Mouse (Mus musculus) kidney, postnatal 0 days (tissue): ENCODE results near the gene Twist1. TPM values are rescaled to one million over a fixed set of nuclear protein-coding genes. Genes with fewer than 3 reads are reported as not detected.

Experiments
- ATAC-seq: fragments of 200-750 bp; cut with Nextera tagmentation; replicated peaks from 2 replicates; pipeline ENCODE4 v1.8.0; 2017; ENCODE audit warnings: low read depth, moderate number of reproducible peaks, moderate TSS enrichment, moderate library complexity; ENCODE audit not compliant: low FRiP score
- DNase-seq: peaks from one replicate; pipeline ENCODE4 v3.0.0-alpha.2; 2016; ENCODE audit warnings: low spot score
- H3K27ac ChIP-seq: fragments of 300-500 bp; sonication (generic); 2 replicates; pipeline ENCODE4 v1.5.1; 2014; ENCODE audit warnings: mild to moderate bottlenecking
- H3K27me3 ChIP-seq: fragments of 300-500 bp; sonication (generic); 2 replicates; pipeline ENCODE4 v1.6.1; 2014; ENCODE audit warnings: low read length, mixed read lengths; ENCODE audit not compliant: insufficient read depth
- H3K36me3 ChIP-seq: fragments of 300-500 bp; sonication (generic); 2 replicates; pipeline ENCODE4 v1.6.1; 2014; ENCODE audit warnings: low read length, mixed read lengths; ENCODE audit not compliant: insufficient read depth
- H3K4me1 ChIP-seq: fragments of 300-500 bp; sonication (generic); replicated peaks from 2 replicates; pipeline ENCODE4 v1.6.1; 2014; ENCODE audit warnings: antibody characterized with exemption, low read length, mixed read lengths; ENCODE audit not compliant: insufficient read depth
- H3K4me2 ChIP-seq: fragments of 300-500 bp; sonication (generic); 2 replicates; pipeline ENCODE4 v1.6.1; 2014; ENCODE audit warnings: mild to moderate bottlenecking, low read length, moderate library complexity, mixed read lengths
- H3K4me3 ChIP-seq: fragments of 300-500 bp; sonication (generic); replicated peaks from 2 replicates; pipeline ENCODE4 v1.5.1; 2014; ENCODE audit warnings: low read depth, low read length
- H3K9ac ChIP-seq: fragments of 300-500 bp; sonication (generic); 2 replicates; pipeline ENCODE4 v1.6.1; 2014; ENCODE audit warnings: low read depth, low read length
- H3K9me3 ChIP-seq: fragments of 300-500 bp; sonication (generic); replicated peaks from 2 replicates; pipeline ENCODE4 v1.6.1; 2016; ENCODE audit warnings: low read length, inconsistent platforms, mixed read lengths
- CTCF ChIP-seq: IDR thresholded peaks from 2 replicates; pipeline ENCODE4 v1.5.1; 2016; ENCODE audit warnings: antibody characterized with exemption, low read depth, mild to moderate bottlenecking, moderate library complexity
- WGBS: fragments of 180-500 bp; shearing (Covaris S2); extraction: QIAGEN DNeasy Blood & Tissue Kit; methylation state at CpG from one replicate; pipeline ENCODE4 v1.1.7; 2014; 5-methylcytosine and 5-hydroxymethylcytosine counted together
- polyA plus RNA-seq: library from polyadenylated mRNA; unstranded; fragments of >200 nt; fragmentation: Nextera tagmentation; extraction: Ambion mirVana; gene quantifications from 2 replicates; pipeline ENCODE4 v1.2.1, GENCODE M21; 2015

Twist1 gene
- polyA plus RNA-seq, 1 experiment from 2014 or later = 4.3 TPM

- Histone ChIP-seq H3K4me2 (peak overlapping the region; percentile 31; the same call in 1 of the 2 replicates), H3K4me3 (no peak overlapping the region), H3K27ac (no peak overlapping the region), H3K4me1 (peaks cover 18% of the 10 kb centered on the region; the same call in 1 of the 2 replicates), H3K36me3 (no peaks in the 10 kb centered on the region), H3K27me3 (peaks cover 61% of the 10 kb centered on the region), H3K9ac (no peak overlapping the region), H3K9me3 (no peaks in the 10 kb centered on the region)
- WGBS = 11% methylated on average over 3 of the region's 3 CpGs
- DNase-seq = no peak
- TF ChIP-seq CTCF = no peak
- no peak for ATAC-seq
Observed at GRCm38 (mm10) chr12:33959846-33960245, 2.4 kb downstream of the Twist1 start.

- H3K36me3 ChIP-seq = no peaks in the 10 kb centered on the region
Observed at GRCm38 (mm10) chr12:33961013-33961412, 3.5 kb downstream of the Twist1 start.

GRCm38 (mm10) chr12:33962118-33962772, 4.8 kb downstream of the Twist1 start:
- Histone ChIP-seq H3K4me3 (no peak overlapping the region), H3K4me2 (no peak overlapping the region), H3K36me3 (no peaks in the 10 kb centered on the region), H3K27ac (no peak overlapping the region), H3K4me1 (peaks cover 16% of the 10 kb centered on the region; the same call in 1 of the 2 replicates), H3K9ac (no peak overlapping the region), H3K9me3 (no peaks in the 10 kb centered on the region), H3K27me3 (peaks cover 67% of the 10 kb centered on the region)
- no peak for ATAC-seq
- no peak for DNase-seq
- no peak for TF ChIP-seq CTCF
- 18% methylated on average over 17 of the region's 17 CpGs for WGBS

More at GRCm38 (mm10) chr12:33961013-33961412, 3.5 kb downstream of the Twist1 start:
- DNase-seq = no peak
- Histone ChIP-seq H3K4me3 (no peak overlapping the region), H3K27ac (no peak overlapping the region), H3K4me1 (peaks cover 16% of the 10 kb centered on the region; the same call in 1 of the 2 replicates), H3K27me3 (peaks cover 65% of the 10 kb centered on the region), H3K4me2 (no peak overlapping the region; the same call in 1 of the 2 replicates), H3K9me3 (no peaks in the 10 kb centered on the region), H3K9ac (no peak overlapping the region)
- no peak for TF ChIP-seq CTCF
- 28% methylated on average over 5 of the region's 5 CpGs for WGBS
- ATAC-seq = no peak

- no peaks in the 10 kb centered on the region for H3K9me3 ChIP-seq
- H3K4me2 ChIP-seq = no peak overlapping the region
- H3K9ac ChIP-seq = no peak overlapping the region
- H3K36me3 ChIP-seq = no peaks in the 10 kb centered on the region
- 35% methylated on average over 9 of the region's 9 CpGs for WGBS
- peaks cover 67% of the 10 kb centered on the region for H3K27me3 ChIP-seq
- DNase-seq (no peak), ATAC-seq (no peak)
- H3K27ac ChIP-seq = no peak overlapping the region
- H3K4me1 ChIP-seq = peaks cover 13% of the 10 kb centered on the region; the same call in 1 of the 2 replicates
- TF ChIP-seq CTCF = no peak
- no peak overlapping the region for H3K4me3 ChIP-seq
Observed at GRCm38 (mm10) chr12:33962773-33963130, 5.3 kb downstream of the Twist1 start.

GRCm38 (mm10) chr12:33963671-33964369, 6.3 kb downstream of the Twist1 start:
- TF ChIP-seq CTCF = no peak
- ATAC-seq = no peak
- no peaks in the 10 kb centered on the region for H3K9me3 ChIP-seq
- 20% methylated on average over 15 of the region's 15 CpGs for WGBS
- no peaks in the 10 kb centered on the region for H3K36me3 ChIP-seq
- no peak for DNase-seq
- H3K27me3 ChIP-seq = peaks cover 67% of the 10 kb centered on the region
- no peak overlapping the region for H3K4me3 ChIP-seq
- H3K9ac ChIP-seq = no peak overlapping the region
- no peak overlapping the region for H3K27ac ChIP-seq
- H3K4me1 ChIP-seq = peaks cover 11% of the 10 kb centered on the region
- H3K4me2 ChIP-seq = no peak overlapping the region

- Histone ChIP-seq H3K4me2 (no peak overlapping the region), H3K9me3 (no peaks in the 10 kb centered on the region), H3K27ac (no peak overlapping the region), H3K4me3 (no peak overlapping the region), H3K4me1 (peaks cover 11% of the 10 kb centered on the region), H3K27me3 (peaks cover 67% of the 10 kb centered on the region), H3K9ac (no peak overlapping the region), H3K36me3 (no peaks in the 10 kb centered on the region)
- 44% methylated on average over 2 of the region's 2 CpGs for WGBS
- TF ChIP-seq CTCF = no peak
- DNase-seq (no peak), ATAC-seq (no peak)
Observed at GRCm38 (mm10) chr12:33964427-33964826, 7.0 kb downstream of the Twist1 start.
